Mouse (Mus musculus) ovary, postnatal 36 days (tissue): ENCODE results near the gene Cables2.
A peak's percentile ranks its signal among the peaks of the same experiment; 100 is the strongest.

Source experiments
- DNase-seq: peaks from one replicate; pipeline ENCODE4 v3.0.0; 2022; ENCODE audit warnings: low spot score, mixed read lengths

Gene Cables2

DNA sequence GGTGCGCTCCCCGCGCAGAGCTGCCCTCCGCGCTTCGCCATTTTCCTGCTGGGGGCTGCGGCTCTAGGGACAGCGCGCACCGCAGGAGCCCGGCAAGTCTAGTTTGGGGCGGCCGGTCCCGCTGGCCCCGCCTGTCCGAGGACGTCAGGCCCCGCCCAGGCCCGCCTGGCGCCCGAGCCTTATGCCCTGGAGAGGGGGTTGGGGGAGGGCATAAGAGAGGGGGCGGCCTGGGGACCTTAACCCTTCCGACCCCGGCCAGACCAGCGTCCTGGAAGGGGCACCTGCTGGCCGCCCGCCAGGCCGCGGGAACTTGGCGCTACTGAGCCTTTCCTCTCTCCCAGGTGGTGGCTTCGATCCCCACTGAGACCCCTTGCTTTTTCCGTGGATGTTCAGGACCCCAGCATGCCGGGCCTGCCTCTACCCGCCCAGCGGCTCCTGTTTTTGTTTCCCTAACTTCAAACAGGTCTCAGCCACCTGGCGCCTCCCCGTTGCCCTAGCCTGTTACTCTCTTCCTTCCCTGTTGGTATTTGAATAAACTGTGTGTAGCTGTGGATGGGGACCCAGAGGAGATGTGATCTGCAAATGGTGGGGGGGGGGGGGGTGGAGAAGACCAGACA, 47.4 kb downstream of the Cables2 start, which contains the start of gene Lama5:
Lama5 (minus strand) TSS at position 98 of the 617 bp plus-strand sequence.
- peak; percentile 72 for DNase-seq

- DNase-seq = no peak
Measured at GRCm38 (mm10) chr2:180225044-180225761, 48.1 kb downstream of the Cables2 start.

GRCm38 (mm10) chr2:180224647-180225043, 48.7 kb downstream of the Cables2 start:
- DNase-seq = no peak

DNA sequence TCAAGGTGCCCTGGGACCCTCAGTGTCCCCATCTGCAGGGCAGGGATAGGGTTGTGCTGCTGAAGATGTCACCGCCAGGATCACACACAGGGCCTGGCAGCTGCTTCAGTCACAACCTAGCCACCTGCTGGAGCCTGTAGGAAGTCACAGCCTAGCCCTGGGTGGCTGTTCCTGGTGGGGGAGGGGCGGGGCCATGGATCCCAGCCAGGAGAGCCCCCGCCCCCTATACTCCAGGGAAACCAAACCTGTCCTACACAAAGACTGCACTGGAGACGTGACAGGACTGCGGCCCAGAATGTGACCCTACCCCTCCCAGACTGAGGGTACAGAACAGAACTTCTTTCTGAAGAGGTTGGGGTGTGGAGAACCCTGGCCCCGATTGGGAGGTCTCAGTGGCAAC, 51.0 kb downstream of the Cables2 start:
- DNase-seq = no peak

DNA sequence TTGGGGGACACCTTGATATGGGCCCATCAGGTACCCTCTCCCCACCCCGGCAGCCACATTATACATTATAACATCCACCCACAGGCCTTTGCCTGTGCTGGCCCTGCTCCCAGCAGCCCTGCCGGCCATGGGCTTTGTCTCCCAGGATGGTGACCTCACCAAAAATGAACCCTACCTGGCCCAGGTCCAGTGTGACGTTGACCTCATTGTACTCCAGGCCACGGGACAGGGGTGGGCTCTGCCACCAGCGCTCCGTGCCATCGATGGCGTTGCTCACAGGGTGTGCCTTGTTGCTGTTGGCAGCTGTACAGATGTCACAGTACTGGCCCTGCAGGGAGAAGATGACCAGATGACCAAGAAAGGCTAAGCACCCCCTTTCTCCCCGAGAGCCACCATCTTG, 52.2 kb downstream of the Cables2 start:
- DNase-seq = no peak

DNA sequence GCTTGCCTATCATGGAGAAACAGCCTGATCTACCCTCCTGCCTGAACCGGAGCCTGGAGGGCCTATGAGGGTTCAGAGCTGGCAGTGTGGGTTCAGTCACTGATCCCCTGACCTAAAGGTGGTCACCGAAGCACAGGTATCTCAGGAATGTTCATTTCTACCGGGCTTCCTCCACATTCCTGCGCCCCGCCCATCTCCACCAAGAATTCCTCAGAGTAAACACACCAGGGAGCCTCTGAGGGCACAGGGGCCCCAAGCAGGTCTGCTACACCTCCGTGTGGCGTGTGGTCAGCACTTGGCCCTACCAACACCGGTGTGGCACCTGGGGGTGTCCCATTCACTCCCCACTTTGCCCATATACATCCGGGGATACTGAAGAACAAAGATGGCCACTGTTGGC, 53.1 kb downstream of the Cables2 start:
- DNase-seq = peak; percentile 6

- DNase-seq = no peak
Measured at GRCm38 (mm10) chr2:180219145-180219943, 54.0 kb downstream of the Cables2 start.

GRCm38 (mm10) chr2:180218677-180219076, 54.6 kb downstream of the Cables2 start:
- peak; percentile 6 for DNase-seq

- no peak for DNase-seq
Measured at GRCm38 (mm10) chr2:180218241-180218640, 55.1 kb downstream of the Cables2 start.

DNA sequence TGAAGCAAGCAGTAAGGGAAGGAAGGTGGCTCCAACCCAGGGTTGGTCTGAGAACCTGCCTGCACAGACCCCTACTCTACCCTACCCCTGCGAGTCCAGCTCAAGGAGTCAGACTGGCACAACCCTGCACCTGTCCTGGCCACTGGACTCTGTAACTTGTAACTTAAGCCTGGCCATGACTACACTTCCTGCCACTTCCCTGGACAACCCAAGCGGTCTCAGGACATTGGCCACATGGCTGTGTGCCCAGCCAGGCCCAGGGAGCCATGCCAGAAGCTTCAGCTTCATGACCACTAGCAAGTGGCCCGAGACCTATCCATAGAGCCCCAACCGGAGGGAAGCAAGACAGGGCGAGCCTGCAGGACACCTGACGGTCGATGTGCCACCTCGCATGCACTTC, 55.7 kb downstream of the Cables2 start:
- DNase-seq = peak; percentile 62

GRCm38 (mm10) chr2:180216921-180217320, 56.4 kb downstream of the Cables2 start:
- DNase-seq = no peak

GRCm38 (mm10) chr2:180215951-180216350, 57.3 kb downstream of the Cables2 start:
- no peak for DNase-seq

- no peak for DNase-seq
Measured at GRCm38 (mm10) chr2:180215011-180215461, 58.3 kb downstream of the Cables2 start.

DNA sequence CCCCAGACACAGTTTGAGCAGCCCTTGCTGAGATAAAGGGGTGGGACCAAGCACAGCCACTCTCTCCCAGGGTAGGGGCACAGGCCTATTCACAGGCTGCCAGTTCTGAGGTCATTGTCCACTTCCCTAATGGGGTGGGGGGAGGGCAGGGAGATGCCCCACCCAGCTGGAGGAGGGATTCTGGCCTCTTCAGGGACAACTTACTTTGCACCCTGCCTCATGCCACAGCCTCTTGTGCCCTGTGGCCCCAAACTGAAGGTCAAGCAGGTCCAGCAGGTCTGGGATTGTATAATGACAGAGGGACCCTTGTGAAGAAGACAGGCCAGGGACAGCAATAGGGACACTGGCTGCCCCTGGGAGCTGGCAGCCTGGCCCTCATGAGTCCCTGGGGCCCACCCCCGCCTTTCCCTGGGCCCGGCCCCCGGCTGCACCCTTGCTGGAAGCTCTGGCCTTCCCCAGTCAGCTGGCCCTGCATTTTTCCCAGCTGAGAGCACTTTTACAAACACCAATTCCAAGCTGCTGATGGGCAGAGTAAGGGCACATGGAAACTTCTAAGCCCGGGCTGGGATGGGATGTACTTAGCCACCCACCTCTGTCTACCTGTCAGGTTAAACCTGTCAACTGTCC, 58.8 kb downstream of the Cables2 start:
- no peak for DNase-seq

DNA sequence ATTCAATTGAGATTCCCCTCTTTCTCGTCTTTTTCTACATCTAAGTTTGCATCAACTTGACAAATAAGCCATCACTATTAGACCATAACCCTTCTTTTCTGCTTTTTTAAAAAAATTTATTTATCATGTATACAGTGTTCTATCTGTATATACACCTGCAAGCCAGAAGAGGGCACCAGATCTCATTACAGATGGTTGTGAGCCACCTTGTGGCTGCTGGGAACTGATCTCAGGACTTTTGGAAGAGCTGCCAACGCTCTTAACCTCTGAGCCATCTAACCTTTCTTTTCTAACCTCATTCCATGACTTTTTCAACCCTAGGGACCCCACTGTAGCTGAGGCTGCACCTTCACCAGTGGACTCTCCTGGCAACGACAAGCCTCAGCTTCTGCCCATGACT, 61.0 kb downstream of the Cables2 start:
- DNase-seq = no peak

DNA sequence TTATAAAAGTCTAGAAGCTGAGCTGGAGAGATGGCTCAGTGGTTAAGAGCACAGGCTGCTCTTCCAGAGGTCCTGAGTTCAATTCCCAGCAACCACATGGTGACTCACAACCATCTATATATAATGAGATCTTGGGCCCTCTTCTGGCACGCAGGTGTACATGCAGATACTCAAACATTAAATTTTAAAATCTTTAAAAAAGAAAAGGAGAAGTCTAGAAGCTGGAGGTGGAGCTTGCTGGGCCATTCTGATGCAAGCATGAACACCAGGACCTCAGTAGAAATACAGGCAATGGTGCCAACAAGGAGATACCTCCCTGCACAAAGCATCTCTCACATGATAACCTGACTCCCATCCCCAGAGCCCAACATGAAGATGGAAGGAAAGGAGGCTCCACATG, 64.3 kb downstream of the Cables2 start:
- no peak for DNase-seq
